Mouse (Mus musculus) neural tube, embryonic 11.5 days (tissue): Measurements from ENCODE around the gene Mxd1. TPM values are rescaled to one million over a fixed set of nuclear protein-coding genes. Genes with fewer than 3 reads are reported as not detected.

ENCODE experiments used
- ATAC-seq: fragments of 200-750 bp; cut with Nextera tagmentation; 2 replicates; pipeline ENCODE4 v1.8.0; 2017; ENCODE audit warnings: moderate number of reproducible peaks, mild to moderate bottlenecking, moderate TSS enrichment, moderate library complexity; ENCODE audit not compliant: insufficient read depth, low FRiP score, low TSS enrichment
- DNase-seq: peaks from one replicate; pipeline ENCODE4 v3.0.0-alpha.2; 2015; ENCODE audit warnings: low spot score
- H3K27ac ChIP-seq: fragments of 300-500 bp; sonication (generic); 2 replicates; pipeline ENCODE4 v1.5.1; 2014; ENCODE audit warnings: low read depth, mild to moderate bottlenecking, low read length
- H3K27me3 ChIP-seq: fragments of 300-500 bp; sonication (generic); 2 replicates; pipeline ENCODE4 v1.6.1; 2014; ENCODE audit warnings: mild to moderate bottlenecking, low read length, mixed read lengths; ENCODE audit not compliant: control insufficient read depth, insufficient read depth
- H3K36me3 ChIP-seq: fragments of 300-500 bp; sonication (generic); 2 replicates; pipeline ENCODE4 v1.6.1; 2014; ENCODE audit warnings: mild to moderate bottlenecking, low read length, moderate library complexity, mixed read lengths; ENCODE audit not compliant: control insufficient read depth, insufficient read depth
- H3K4me1 ChIP-seq: fragments of 300-500 bp; sonication (generic); 2 replicates; pipeline ENCODE4 v1.6.1; 2014; ENCODE audit warnings: low read length, mixed read lengths; ENCODE audit not compliant: control insufficient read depth, insufficient read depth
- H3K4me2 ChIP-seq: fragments of 300-500 bp; sonication (generic); 2 replicates; pipeline ENCODE4 v1.6.1; 2014; ENCODE audit warnings: low read depth, mild to moderate bottlenecking, moderate library complexity
- H3K4me3 ChIP-seq: fragments of 300-500 bp; sonication (generic); 2 replicates; pipeline ENCODE4 v1.5.1; 2014; ENCODE audit warnings: low read depth, low read length
- H3K9ac ChIP-seq: fragments of 300-500 bp; sonication (generic); 2 replicates; pipeline ENCODE4 v1.6.1; 2014; ENCODE audit warnings: mild to moderate bottlenecking, low read length
- H3K9me3 ChIP-seq: fragments of 300-500 bp; sonication (generic); 2 replicates; pipeline ENCODE4 v1.6.1; 2016; ENCODE audit warnings: low read length; ENCODE audit not compliant: control insufficient read depth
- WGBS: fragments of 180-500 bp; shearing (Covaris S2); extraction: QIAGEN DNeasy Blood & Tissue Kit; methylation state at CpG from one replicate; pipeline ENCODE4 v1.1.7; 2014; 5-methylcytosine and 5-hydroxymethylcytosine counted together
- polyA plus RNA-seq: library from polyadenylated mRNA; unstranded; fragments of >200 nt; fragmentation: Nextera tagmentation; extraction: Ambion mirVana; gene quantifications from 2 replicates; pipeline ENCODE4 v1.2.1, GENCODE M21; 2014

The Mxd1 gene
- polyA plus RNA-seq, 1 experiment from 2014 or later: 24.8 TPM

DNA sequence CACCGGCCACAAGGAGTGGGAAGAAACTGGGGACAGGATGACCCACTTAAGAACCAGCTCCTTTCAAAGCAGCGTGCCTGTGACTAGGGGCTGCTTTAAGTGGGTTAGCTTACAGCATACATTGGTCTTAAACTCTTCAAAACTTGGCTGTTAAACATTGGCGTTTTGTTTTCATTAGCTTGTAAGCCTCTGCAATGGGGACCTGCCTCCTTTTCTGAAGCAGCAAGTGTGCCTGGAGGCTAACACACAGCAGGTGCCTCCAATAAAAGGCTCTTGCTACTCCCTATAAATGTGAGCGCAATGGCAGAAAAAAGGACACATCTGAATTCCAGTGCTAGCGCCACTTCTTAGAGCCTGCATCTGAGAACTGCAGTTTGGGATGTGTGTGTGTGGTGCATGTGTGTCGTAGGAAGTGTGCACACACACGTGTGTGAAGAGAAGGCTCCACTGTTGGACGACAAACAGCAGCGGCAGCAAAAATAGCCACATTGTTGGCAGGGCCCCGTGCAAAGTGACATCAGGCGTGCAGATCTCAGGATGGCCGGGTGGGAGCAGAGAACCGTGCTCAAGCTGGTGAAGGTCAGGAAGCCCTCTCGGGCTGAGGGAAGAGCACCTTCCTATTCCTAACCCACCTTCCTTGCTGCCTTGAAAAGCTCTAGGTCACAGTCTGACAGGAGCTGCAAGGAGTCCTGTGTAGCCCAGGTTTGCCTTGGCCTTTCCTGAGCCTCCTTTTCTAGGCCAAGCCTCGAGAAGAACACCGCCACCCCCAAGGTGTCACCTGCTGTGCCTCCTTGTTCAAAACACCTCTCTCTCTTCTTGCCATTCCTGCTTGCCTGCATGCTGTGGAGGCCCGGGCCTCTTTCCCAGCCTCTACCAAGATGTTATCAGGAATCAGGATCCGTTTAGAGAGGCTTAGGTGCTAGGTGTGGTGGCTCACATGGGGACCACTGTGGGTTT lies 44.6 kb downstream of the Mxd1 start:
- no peaks in the 10 kb centered on the region for H3K36me3 ChIP-seq
- H3K27ac ChIP-seq: no peak overlapping the region
- H3K9me3 ChIP-seq: no peaks in the 10 kb centered on the region
- H3K27me3 ChIP-seq: no peaks in the 10 kb centered on the region
- H3K4me3 ChIP-seq: no peak overlapping the region
- WGBS: 59% methylated on average over 18 of the region's 18 CpGs
- no peak overlapping the region for H3K4me2 ChIP-seq
- H3K4me1 ChIP-seq: no peaks in the 10 kb centered on the region
- no peak for ATAC-seq
- no peak overlapping the region for H3K9ac ChIP-seq
- DNase-seq: no peak

DNA sequence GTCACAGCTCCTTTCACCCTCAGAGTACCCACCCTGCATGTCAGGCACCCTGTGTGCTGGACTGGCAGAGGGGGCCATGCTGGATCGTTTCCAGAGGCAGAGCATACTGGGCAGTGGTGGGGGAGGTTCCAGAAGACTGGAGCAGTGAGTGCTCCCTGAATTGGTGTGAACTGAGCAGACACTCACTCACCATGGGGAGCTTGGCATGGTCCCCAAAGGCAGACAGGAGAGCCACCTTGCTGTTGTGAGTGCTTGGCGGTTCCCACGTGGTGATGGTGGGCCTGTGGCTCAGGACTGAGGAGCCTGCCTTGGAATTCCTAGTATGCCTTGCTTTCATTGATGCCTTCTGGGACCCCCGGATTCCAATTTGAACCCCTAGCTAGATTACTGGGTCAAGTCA lies 45.8 kb downstream of the Mxd1 start:
- 88% methylated on average over 4 of the region's 4 CpGs for WGBS
- Histone ChIP-seq H3K4me1 (no peaks in the 10 kb centered on the region), H3K36me3 (no peaks in the 10 kb centered on the region)

DNA sequence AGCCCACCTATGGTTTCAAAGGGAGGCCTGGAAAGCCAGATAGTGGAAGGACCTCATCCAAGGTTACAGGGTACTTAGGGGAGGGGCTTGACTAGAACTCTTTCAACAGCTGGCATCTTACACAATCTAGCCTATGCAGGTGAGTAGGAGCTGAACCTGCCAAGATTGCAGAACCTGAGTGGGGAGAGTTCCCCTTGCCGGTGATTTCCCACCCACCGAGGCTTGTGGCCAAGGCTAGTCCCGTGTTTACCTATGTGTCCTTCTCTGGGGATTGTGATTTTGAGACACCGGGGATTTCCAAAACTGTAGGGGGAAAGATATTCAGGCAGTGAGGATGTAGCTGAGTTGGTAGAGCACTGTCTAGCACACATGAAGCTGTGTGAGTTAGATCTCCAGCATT lies 53.7 kb downstream of the Mxd1 start:
- no peak overlapping the region for H3K9ac ChIP-seq
- H3K27me3 ChIP-seq: no peaks in the 10 kb centered on the region
- no peak for DNase-seq
- H3K36me3 ChIP-seq: no peaks in the 10 kb centered on the region
- H3K4me1 ChIP-seq: no peaks in the 10 kb centered on the region
- 92% methylated on average over 4 of the region's 4 CpGs for WGBS
- no peak overlapping the region for H3K4me3 ChIP-seq
- ATAC-seq: no peak
- no peak overlapping the region for H3K27ac ChIP-seq
- no peak overlapping the region for H3K4me2 ChIP-seq
- no peaks in the 10 kb centered on the region for H3K9me3 ChIP-seq

More for the DNA sequence above, 45.8 kb downstream of the Mxd1 start:
- no peak overlapping the region for H3K27ac ChIP-seq
- DNase-seq (no peak), ATAC-seq (no peak)
- H3K4me3 ChIP-seq: no peak overlapping the region
- no peak overlapping the region for H3K4me2 ChIP-seq
- no peaks in the 10 kb centered on the region for H3K9me3 ChIP-seq
- H3K9ac ChIP-seq: no peak overlapping the region
- no peaks in the 10 kb centered on the region for H3K27me3 ChIP-seq

DNA sequence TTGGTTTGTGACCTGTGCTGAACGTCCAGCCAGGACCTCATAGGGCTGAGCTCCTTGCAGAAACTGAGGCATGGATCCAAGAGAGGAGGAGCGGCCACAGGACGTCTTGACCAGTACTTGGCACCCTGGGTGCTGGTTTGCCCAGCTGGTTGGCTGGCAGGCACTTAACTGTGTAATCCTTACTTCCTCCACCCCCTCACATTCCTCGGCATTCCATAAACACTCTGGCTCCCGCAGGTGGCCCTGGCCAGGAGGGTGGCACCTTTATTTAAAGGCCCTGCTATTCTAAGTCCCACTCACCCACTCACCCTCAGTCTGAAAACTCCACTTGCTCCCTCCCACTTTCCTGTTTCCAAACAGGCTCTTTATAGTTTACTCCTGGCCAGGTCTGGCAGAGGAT lies 58.2 kb downstream of the Mxd1 start:
- H3K27me3 ChIP-seq: no peaks in the 10 kb centered on the region

DNA sequence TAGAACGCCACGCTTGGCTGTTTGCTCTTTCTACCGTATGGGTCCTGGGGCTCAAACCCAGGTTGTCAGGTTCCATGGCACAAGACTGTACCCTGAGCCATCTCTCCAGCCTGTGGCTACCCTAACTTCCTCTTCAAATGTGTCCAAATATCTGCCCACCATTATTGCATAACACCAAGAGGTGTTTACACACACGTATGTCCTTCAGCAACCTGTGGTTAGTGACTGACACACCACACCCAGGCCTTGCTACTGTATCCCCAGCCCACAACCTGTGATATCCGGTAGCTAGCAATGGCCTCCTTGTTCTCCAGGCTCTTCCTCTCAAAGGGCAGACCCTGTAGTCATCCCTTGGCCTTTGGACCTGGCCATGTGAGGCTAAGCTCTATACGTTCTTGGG lies 59.7 kb downstream of the Mxd1 start:
- Histone ChIP-seq H3K4me1 (no peaks in the 10 kb centered on the region), H3K9ac (no peak overlapping the region), H3K4me3 (no peak overlapping the region), H3K27ac (no peak overlapping the region), H3K9me3 (no peaks in the 10 kb centered on the region), H3K4me2 (no peak overlapping the region), H3K36me3 (no peaks in the 10 kb centered on the region), H3K27me3 (no peaks in the 10 kb centered on the region)
- 92% methylated on average over 6 of the region's 6 CpGs for WGBS
- no peak for ATAC-seq
- DNase-seq: no peak

More for the DNA sequence above, 58.2 kb downstream of the Mxd1 start:
- WGBS: 59% methylated on average over 5 of the region's 5 CpGs
- DNase-seq (no peak), ATAC-seq (no peak)
- Histone ChIP-seq H3K4me2 (no peak overlapping the region), H3K36me3 (no peaks in the 10 kb centered on the region), H3K27ac (no peak overlapping the region), H3K9me3 (no peaks in the 10 kb centered on the region), H3K9ac (no peak overlapping the region), H3K4me1 (no peaks in the 10 kb centered on the region), H3K4me3 (no peak overlapping the region)

DNA sequence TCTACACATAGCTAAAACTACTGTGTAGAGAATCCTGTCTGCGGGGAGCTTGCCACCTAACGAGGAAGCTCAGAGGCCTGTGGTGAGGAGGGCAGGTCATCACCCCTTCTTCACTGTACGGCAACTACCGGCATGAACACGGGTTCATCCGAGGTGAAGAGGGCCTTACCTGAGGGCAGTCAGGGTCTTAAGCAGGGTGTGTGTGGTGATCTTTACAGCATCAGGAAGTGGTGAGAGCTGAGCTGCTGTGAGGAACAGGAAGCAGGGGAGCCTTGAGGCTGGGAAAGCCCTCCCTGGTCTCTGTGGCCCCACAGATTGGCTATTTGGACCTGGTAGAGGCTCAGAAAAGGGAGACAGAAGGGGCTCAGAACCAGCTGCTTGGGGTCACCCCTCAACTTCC lies 61.5 kb downstream of the Mxd1 start:
- H3K36me3 ChIP-seq: no peaks in the 10 kb centered on the region
- H3K27ac ChIP-seq: no peak overlapping the region
- H3K9ac ChIP-seq: no peak overlapping the region
- H3K27me3 ChIP-seq: no peaks in the 10 kb centered on the region
- no peaks in the 10 kb centered on the region for H3K9me3 ChIP-seq
- no peak overlapping the region for H3K4me2 ChIP-seq
- 85% methylated on average over 6 of the region's 6 CpGs for WGBS
- ATAC-seq: no peak
- DNase-seq: no peak
- H3K4me3 ChIP-seq: no peak overlapping the region
- no peaks in the 10 kb centered on the region for H3K4me1 ChIP-seq

DNA sequence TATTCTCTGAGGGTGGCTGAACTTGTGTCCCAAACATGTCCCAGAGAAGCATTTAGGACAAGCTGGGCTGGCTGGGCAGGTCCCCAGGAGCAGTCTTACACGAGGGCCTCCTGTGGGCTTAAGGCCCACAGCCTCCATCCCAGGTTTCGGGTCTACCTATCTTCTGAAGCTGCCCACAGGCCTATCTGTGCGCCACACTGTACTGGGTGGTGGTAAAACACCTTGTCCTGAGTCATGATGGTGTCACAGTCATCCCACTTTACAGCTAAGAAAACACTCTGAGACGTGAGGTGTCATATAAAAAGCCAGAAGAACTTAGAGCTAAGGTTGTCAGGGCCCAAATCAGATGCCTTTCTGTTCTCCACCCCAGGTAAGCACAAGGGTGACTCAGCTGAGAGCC lies 62.7 kb downstream of the Mxd1 start:
- no peak for ATAC-seq
- DNase-seq: no peak
- 86% methylated on average over 4 of the region's 4 CpGs for WGBS
- Histone ChIP-seq H3K9ac (no peak overlapping the region), H3K27ac (no peak overlapping the region), H3K36me3 (no peaks in the 10 kb centered on the region), H3K4me3 (no peak overlapping the region), H3K4me1 (no peaks in the 10 kb centered on the region), H3K27me3 (no peaks in the 10 kb centered on the region), H3K4me2 (no peak overlapping the region), H3K9me3 (no peaks in the 10 kb centered on the region)

DNA sequence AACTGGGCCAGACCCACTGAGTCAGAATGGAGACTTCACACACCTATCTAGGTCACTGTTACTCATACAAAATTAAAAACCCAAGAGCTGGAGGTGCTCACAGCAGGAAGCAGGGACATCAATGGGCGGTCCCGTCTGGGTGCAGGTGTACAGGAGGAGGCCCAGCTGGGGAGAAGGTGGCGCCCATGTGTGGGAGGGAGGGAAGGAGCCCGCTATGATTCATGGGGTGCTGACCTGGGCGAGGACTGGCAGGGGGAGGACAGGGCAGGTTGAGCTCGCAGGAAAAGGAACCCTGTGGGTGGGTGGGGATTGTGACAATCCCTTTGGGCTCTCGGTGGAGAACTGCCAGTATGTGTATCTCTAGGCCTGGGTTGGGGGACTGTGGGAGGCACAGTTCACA lies 63.7 kb downstream of the Mxd1 start:
- no peak for DNase-seq
- no peak for ATAC-seq
- Histone ChIP-seq H3K27ac (no peak overlapping the region), H3K4me2 (no peak overlapping the region), H3K4me3 (no peak overlapping the region), H3K9ac (no peak overlapping the region), H3K27me3 (no peaks in the 10 kb centered on the region), H3K9me3 (no peaks in the 10 kb centered on the region), H3K4me1 (no peaks in the 10 kb centered on the region), H3K36me3 (no peaks in the 10 kb centered on the region)
- WGBS: 64% methylated on average over 7 of the region's 7 CpGs

DNA sequence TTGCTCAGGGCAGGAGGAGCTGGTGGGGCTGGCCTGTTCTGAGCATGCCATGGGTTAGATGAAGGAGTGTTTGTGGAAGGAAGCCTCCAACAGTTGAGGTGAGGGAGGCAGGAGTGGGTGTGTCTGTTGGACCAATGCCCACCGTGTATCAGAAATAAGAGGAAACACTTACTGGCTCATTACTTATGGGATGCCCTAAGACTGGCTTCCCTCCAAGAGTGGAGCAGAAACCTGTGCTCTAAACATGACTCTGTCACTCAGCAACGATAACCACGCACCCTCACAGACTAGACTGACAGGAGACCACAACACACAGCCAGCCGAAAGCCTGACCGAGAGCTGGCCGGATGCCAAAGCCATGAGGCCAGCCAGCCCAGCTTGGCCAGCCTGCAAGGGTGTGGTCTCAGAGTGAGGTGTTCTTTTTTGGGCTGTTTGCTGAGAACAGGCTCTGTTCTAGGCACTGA lies 69.0 kb downstream of the Mxd1 start:
- ATAC-seq (no peak), DNase-seq (no peak)

More for the DNA sequence above, 69.0 kb downstream of the Mxd1 start:
- Histone ChIP-seq H3K27me3 (no peaks in the 10 kb centered on the region), H3K4me3 (no peak overlapping the region), H3K9me3 (no peaks in the 10 kb centered on the region), H3K4me2 (no peak overlapping the region), H3K9ac (no peak overlapping the region), H3K4me1 (no peaks in the 10 kb centered on the region), H3K36me3 (no peaks in the 10 kb centered on the region), H3K27ac (no peak overlapping the region)
- 89% methylated on average over 6 of the region's 6 CpGs for WGBS
